Mouse (Mus musculus): ENCODE results near the gene Kpna3.

The Kpna3 gene

GRCm38 (mm10) chr14:61321200-61321599 lies 118.5 kb downstream of the Kpna3 start:
- DNase-seq (ENCODE audit: extremely low read depth, low read depth) = no peak

- no peak for DNase-seq (ENCODE audit: extremely low read depth, low read depth)
These were observed 118.9 kb downstream of the Kpna3 start for GRCm38 (mm10) chr14:61320765-61321164.

GRCm38 (mm10) chr14:61316861-61317260 lies 122.8 kb downstream of the Kpna3 start:
- DNase-seq (ENCODE audit: extremely low read depth, low read depth) = no peak

Measured in MEL-GATA-1-ER (cell line).